Mouse (Mus musculus): ENCODE data around the gene Arhgdia. TPM values are rescaled to one million over a fixed set of nuclear protein-coding genes. Genes with fewer than 3 reads are reported as not detected.
A peak's percentile ranks its signal among the peaks of the same experiment; 100 is the strongest.

Arhgdia gene
- total RNA-seq (2021), result 100 to 1,000 TPM; 355 to 386 TPM
- polyA plus RNA-seq (2012; rRNA removed), result 712 and 786 TPM in 2 replicates
- long read RNA-seq, transcript Arhgdia-202 (6 exons, 1,867 nt), result major isoform, 435 of 499 reads
- long read RNA-seq, transcript Arhgdia-201 (6 exons, 2,150 nt), result minor isoform, 14 of 499 reads
- long read RNA-seq, partial matches to known transcripts, result 36 of 499 reads
- long read RNA-seq, other reads (novel, unspliced or antisense), result 14 of 499 reads

GRCm38 (mm10) chr11:120581490-120582267, at the start of gene Arhgdia:
Gene Arhgdia, minus strand, starts transcription at chr11:120581624.
- DNase-seq, result peak; percentile 93

- DNase-seq, result peak; percentile 75
Observed at GRCm38 (mm10) chr11:120630401-120630871, 49.0 kb upstream of the Arhgdia start.

- DNase-seq, result peak; percentile 76
Observed at GRCm38 (mm10) chr11:120629911-120630310, 48.5 kb upstream of the Arhgdia start.

- DNase-seq, result peak; percentile 77
Observed at GRCm38 (mm10) chr11:120629341-120629730, 47.9 kb upstream of the Arhgdia start.

- no peak for DNase-seq
Observed at GRCm38 (mm10) chr11:120628601-120629340, 47.3 kb upstream of the Arhgdia start.

- DNase-seq, result no peak
Observed at GRCm38 (mm10) chr11:120627468-120628300, 46.3 kb upstream of the Arhgdia start.

GRCm38 (mm10) chr11:120626785-120627467, 45.5 kb upstream of the Arhgdia start:
- no peak for DNase-seq

- no peak for DNase-seq
Observed at GRCm38 (mm10) chr11:120625152-120625775, 43.8 kb upstream of the Arhgdia start, which contains the start of gene Sirt7. Gene Sirt7, minus strand, starts transcription at chr11:120625240.

GRCm38 (mm10) chr11:120624680-120625111, 43.3 kb upstream of the Arhgdia start:
- peak; percentile 91 for DNase-seq

GRCm38 (mm10) chr11:120623961-120624679, 42.7 kb upstream of the Arhgdia start:
- peak; percentile 80 for DNase-seq

GRCm38 (mm10) chr11:120622805-120623204, 41.4 kb upstream of the Arhgdia start:
- peak; percentile 78 for DNase-seq

- peak; percentile 1 for DNase-seq
Observed at GRCm38 (mm10) chr11:120620195-120620594, 38.8 kb upstream of the Arhgdia start.

- peak; percentile 55 for DNase-seq
Observed at GRCm38 (mm10) chr11:120618619-120619535, 37.5 kb upstream of the Arhgdia start.

- peak; percentile 97 for DNase-seq
Observed at GRCm38 (mm10) chr11:120617519-120618112, 36.2 kb upstream of the Arhgdia start, which contains the start of gene Pcyt2. Gene Pcyt2, minus strand, starts transcription at chr11:120617936.

GRCm38 (mm10) chr11:120616617-120617294, 35.3 kb upstream of the Arhgdia start:
- peak; percentile 31 for DNase-seq

GRCm38 (mm10) chr11:120615606-120616203, 34.3 kb upstream of the Arhgdia start:
- no peak for DNase-seq

GRCm38 (mm10) chr11:120615167-120615566, 33.7 kb upstream of the Arhgdia start:
- no peak for DNase-seq

All from adrenal gland, adult 2 months (tissue).